Mouse (Mus musculus) embryonic stem cell, embryonic (primary cell): ENCODE data around the gene Slc43a1.
"Not testable (repeated sequence)": the region's sequence is repeated elsewhere in the genome, so short reads cannot be mapped to it uniquely, and the experiment has no call there.

Experiments used
- CTCF ChIA-PET, 4 experiments: fragments of 300-600 bp in 2 of 4; fragments of 350-600 bp in 2 of 4; sonication (Branson Sonifier 250); formaldehyde crosslinking; loops; one replicate each; lab custom pipeline; 2022; ENCODE audit warnings: inconsistent platforms in 2 of 4; lab: Charles Lee
- POLR2A ChIA-PET, 4 experiments: fragments of 300-600 bp in 2 of 4; fragments of 350-600 bp in 2 of 4; sonication (Branson Sonifier 250); formaldehyde crosslinking; loops; one replicate each; lab custom pipeline; 2022; ENCODE audit warnings: antibody characterized with exemption in 4 of 4, inconsistent platforms in 1 of 4; lab: Charles Lee

The Slc43a1 gene

DNA sequence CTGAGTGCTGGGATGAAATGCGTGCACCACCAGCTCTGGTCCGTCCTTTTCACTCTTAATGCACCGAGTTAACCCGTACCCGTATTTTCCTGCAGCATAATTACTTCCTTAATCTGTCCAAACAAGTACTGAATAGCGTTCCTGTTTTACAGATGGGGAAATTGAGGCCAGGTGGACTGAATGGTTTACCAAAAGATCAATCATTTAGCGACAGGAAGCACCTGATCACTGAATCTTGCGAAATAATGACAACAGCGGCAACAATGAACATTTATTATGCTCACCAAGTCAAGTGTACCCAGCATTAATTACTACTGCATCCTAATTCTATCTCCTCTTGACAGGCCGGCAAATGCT is at the start of gene Slc43a1:
TSS of gene Slc43a1 (plus strand) at position 258 of the 357 bp plus-strand sequence.
- ChIA-PET CTCF (interaction anchor here (0.6 to 3.8 kb wide), 16 partner anchors 12 to 98 kb away, joined by 3 to 37 read pairs (median 6); partner anchors contain the start of gene Timm10 (in 1 of the 4)), POLR2A (interaction anchor here (0.7 to 5.9 kb wide), 62 partner anchors 9 to 363 kb away, joined by 3 to 128 read pairs (median 6); partner anchors contain the start of genes Gm19426 (in 3 of the 4), P2rx3 (in 2 of the 4), Serping1 (in 2 of the 4) and Smtnl1 (in 2 of the 4))

DNA sequence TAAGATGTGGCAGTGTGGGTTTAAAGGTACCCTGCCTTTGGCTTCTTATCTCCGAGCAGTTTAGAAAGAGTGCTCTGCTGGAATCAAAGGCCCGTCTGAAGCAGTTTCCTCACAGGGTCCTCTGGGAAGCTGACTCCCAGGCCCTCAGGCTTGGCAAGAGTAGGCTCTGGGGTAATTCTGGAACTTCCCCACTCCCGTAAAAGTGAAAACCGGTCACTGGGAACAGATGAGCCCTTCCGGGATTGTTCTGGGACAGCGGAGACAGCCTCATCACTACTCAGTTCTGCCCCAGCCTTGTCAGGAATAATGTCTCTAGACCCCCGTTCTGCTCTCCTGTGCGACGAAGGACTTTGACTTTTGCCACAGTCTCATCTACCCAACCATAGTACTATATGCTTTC is 48.2 kb upstream of the Slc43a1 start:
- POLR2A ChIA-PET: interaction anchor here in 2 of 4 experiments (0.6 to 14.9 kb wide), 8 partner anchors 8 to 52 kb away, joined by 3 to 156 read pairs (median 4); partner anchors contain the start of genes Gm19426 (in 1 of the 2), Serping1 (in 1 of the 2), Ube2l6 (in 1 of the 2) and Ypel4 (in 1 of the 2)

DNA sequence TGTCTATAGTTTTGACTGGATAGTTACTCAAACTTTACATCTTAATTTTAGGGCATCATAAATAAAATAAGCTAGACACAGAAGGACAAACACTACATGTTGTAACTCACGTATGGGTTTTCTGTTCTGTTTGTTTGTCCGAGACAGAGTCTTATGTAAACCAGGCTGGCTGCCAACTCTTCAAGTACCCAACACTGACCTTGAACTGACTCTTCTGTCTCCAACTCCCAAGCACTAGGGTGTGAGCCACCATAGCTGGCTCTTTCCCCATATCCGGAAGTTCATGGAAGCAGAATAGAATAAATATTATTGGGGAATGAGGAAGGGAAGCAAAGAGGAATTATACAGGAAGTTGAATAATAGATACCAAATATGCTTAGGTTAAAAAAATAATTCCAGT is 46.1 kb upstream of the Slc43a1 start:
- POLR2A ChIA-PET: interaction anchor here in 1 of 4 experiments (14.9 kb wide), 1 partner anchor 54 kb away, joined by 156 read pairs; the partner anchor contains the start of genes Gm19426 and Ypel4
- CTCF ChIA-PET: no interaction called here

More for the DNA sequence above, 48.2 kb upstream of the Slc43a1 start:
- CTCF ChIA-PET: interaction anchor here in 2 of 4 experiments (0.9 to 1.1 kb wide), 3 partner anchors 8 to 42 kb away, joined by 3 to 5 read pairs (median 3); partner anchors contain the start of gene Ube2l6 (in 2 of the 2)

DNA sequence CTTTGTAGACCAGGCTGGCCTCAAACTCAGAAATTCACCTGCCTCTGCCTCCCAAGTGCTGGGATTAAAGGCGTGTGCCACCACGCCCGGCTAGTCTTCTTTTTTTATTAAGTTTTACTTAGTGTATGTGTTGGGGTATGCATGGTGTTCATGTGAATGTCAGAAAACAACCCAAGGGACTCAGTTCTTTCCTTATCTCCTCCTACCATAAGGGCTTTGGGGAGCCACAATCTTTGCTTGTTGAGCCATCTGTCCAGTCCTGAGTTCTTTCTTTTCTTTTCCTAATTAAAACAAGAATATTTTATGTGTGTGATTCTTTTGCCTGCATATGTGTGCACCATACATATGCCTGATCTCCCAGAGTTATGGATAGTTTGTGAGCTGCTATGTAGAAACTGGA is 45.5 kb upstream of the Slc43a1 start:
- CTCF ChIA-PET: no interaction called here

DNA sequence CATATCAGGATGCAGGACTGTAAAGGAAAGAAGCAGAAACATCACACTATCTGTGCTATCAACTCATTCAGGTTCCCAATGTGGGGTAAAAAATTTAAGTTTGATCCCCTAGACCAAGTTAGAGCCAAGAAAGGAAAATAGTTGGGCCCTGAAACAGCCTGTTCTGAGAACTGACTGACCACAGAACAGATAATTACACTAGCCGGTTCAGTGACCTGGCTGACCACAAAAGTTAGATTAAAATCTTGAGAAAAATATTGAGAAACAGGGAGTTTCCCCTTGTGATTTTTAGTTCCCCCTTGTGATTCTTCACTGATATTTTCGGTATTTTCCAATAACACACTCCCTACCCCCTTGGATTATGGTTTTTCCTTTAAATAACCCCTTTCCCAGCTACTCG is 44.8 kb upstream of the Slc43a1 start:
- CTCF ChIA-PET: no interaction called here
- POLR2A ChIA-PET: interaction anchor here in 2 of 4 experiments (0.6 to 14.9 kb wide), 2 partner anchors 19 to 55 kb away, joined by 8 to 156 read pairs; partner anchors contain the start of genes Gm19426 (in 1 of the 2) and Ypel4 (in 1 of the 2)

More for the DNA sequence above, 45.5 kb upstream of the Slc43a1 start:
- POLR2A ChIA-PET: interaction anchor here in 2 of 4 experiments (0.6 to 14.9 kb wide), 2 partner anchors 18 to 55 kb away, joined by 8 to 156 read pairs; partner anchors contain the start of genes Gm19426 (in 1 of the 2) and Ypel4 (in 1 of the 2)

DNA sequence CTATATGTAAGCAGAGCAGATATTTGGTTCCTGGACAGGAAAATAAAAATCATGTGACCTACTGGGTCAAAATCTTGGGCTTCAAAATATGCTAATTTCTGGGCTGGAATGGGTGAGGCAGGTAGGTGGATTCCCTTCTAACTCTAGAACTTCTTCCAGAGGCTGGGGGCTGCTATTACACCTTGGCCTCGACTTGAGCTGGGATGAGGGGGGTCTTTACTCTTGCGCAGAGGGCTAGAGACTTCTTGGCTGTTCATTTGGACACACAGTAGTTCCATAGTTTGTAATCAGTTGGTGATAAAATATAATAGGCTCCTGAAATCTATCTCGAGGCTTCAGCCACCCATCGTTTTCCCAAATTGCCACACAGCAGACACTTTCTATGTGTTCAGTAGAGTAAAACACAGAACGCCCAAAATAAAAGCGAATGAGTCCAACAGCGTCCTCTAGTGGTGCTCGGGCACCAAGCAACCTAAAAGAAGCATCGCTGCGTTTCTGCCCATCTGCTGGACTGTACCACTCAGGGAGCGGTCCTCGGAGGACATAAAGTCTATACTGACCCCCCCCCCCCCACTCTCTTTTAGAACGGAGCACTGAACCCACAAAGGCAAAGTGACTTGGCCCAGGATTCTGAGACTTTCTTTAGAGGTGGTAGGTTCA is 40.7 kb upstream of the Slc43a1 start:
- ChIA-PET POLR2A (interaction anchor here (0.6 to 17.7 kb wide), 57 partner anchors 8 to 321 kb away, joined by 3 to 679 read pairs (median 4); partner anchors contain the start of genes Clp1 (in 2 of the 4), Gm19426 (in 2 of the 4), Serping1 (in 2 of the 4) and Selenoh (in 1 of the 4)), CTCF (interaction anchor here (0.5 to 3.4 kb wide), 83 partner anchors 8 to 346 kb away, joined by 3 to 70 read pairs (median 5); partner anchors contain the start of genes Serping1 (in 2 of the 4), Gm19426 (in 1 of the 4) and Smtnl1 (in 1 of the 4))

DNA sequence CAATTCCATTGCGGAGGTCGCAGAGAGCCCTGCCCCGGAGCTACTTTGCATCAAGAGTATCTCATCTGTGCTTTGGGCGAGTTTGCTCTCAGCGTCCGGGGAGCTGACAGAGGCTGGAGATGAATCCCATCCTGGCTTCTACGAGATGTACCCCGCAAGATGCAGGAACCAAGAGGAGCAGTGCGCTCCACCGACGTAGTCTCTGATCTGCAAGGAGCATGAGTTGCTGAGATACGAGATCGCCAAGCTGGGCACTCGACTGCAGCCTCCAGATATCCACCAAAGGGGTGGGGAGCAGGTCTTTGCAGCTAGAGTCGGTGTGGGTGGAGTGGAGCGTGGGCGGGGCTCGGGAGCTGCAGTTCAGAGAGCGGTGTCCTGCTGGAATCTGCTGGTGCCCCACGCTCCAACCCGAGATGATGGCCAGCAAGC is 40.1 kb upstream of the Slc43a1 start, which contains the start of gene Ube2l6:
TSS of gene Ube2l6 (plus strand) at position 336 of the 429 bp plus-strand sequence.
- ChIA-PET CTCF (interaction anchor here (0.5 to 3.4 kb wide), 87 partner anchors 8 to 1104 kb away, joined by 3 to 70 read pairs (median 5); partner anchors contain the start of genes Serping1 (in 2 of the 4), Clp1 (in 1 of the 4), Gm19426 (in 1 of the 4) and Smtnl1 (in 1 of the 4)), POLR2A (interaction anchor here (0.6 to 17.7 kb wide), 59 partner anchors 9 to 249 kb away, joined by 3 to 679 read pairs (median 4); partner anchors contain the start of genes Clp1 (in 2 of the 4), Gm19426 (in 2 of the 4), Serping1 (in 2 of the 4) and Gm28635 (in 1 of the 4))

DNA sequence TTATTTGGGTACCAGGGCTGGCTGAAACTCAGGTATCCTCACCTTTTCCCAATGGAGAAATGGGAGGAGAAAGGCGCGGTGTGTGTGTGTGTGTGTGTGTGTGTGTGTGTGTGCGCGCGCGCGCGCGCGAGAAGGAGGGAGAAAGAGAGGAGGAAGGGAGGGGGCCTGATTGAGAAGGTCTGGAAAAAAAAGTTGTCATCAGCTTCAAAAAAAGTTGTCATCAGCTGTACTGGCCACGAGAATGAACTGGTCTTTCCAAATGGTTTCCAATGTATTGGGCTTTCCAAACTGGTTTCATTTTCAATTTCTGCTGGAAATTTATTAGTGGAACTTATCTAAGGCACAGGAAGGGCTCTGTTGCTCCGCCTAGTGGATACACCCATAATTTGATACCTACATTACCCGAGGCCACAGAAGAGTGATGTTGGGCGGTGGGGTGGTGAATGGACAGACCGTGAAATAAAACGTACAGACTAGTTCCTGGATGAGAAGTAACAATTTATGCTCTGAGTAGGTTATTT is 39.5 kb upstream of the Slc43a1 start:
- CTCF ChIA-PET: interaction anchor here (0.6 to 3.4 kb wide), 61 partner anchors 9 to 1105 kb away, joined by 3 to 70 read pairs (median 5); partner anchors contain the start of genes Serping1 (in 2 of the 4), Clp1 (in 1 of the 4), Gm19426 (in 1 of the 4) and Smtnl1 (in 1 of the 4)
- POLR2A ChIA-PET: interaction anchor here (0.5 to 17.7 kb wide), 54 partner anchors 9 to 252 kb away, joined by 3 to 679 read pairs (median 5); partner anchors contain the start of genes Clp1 (in 2 of the 4), Gm19426 (in 2 of the 4), Serping1 (in 2 of the 4) and Gm28635 (in 1 of the 4)

DNA sequence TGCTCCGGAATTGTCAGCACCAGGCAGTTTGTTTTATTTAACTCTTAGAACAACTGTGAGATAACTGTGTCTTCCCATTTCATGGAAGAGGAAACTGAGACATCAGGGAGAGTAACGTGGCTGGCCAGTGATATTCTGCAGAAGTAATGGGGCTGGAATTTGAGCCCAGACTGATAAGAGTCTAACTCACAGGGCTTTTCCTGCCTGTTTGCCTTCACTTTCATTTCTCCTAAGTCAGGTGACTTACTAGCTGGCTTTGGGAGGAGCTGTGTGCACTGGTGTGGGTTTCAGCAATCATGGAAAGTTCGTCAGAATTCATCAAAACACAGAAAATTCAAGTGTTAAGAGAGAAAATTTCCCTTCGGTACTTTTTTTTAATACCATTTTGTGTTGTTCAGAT is 38.3 kb upstream of the Slc43a1 start:
- ChIA-PET CTCF (no interaction called here), POLR2A (interaction anchor here in 3 of 4 experiments (0.5 to 17.7 kb wide), 5 partner anchors 9 to 194 kb away, joined by 4 to 679 read pairs (median 63); partner anchors contain the start of genes Gm19426 (in 2 of the 3) and Ypel4 (in 1 of the 3))

DNA sequence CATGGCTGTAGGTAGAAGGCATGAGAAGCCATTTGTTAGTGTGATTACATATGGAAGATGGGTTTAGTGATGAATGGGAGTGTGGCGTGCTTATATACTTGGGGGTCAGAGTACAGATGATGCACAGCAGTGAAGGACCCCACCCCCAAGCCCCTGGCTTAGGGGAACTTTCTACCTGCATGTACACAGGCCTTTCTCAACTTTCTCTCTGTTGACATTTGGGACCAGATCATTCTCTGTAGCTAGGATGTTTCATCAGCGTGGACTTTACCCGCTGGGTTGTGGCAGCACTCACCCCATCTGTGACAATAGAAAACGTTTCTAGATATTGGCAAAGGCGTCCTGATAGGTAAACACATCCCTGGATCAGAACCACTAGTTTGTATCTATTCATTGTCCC is 37.4 kb upstream of the Slc43a1 start:
- POLR2A ChIA-PET: interaction anchor here in 2 of 4 experiments (4.5 to 17.7 kb wide), 4 partner anchors 8 to 61 kb away, joined by 63 to 679 read pairs (median 191); partner anchors contain the start of genes Gm19426 (in 2 of the 2), Serping1 (in 1 of the 2) and Ypel4 (in 1 of the 2)
- CTCF ChIA-PET: not testable (repeated sequence)

DNA sequence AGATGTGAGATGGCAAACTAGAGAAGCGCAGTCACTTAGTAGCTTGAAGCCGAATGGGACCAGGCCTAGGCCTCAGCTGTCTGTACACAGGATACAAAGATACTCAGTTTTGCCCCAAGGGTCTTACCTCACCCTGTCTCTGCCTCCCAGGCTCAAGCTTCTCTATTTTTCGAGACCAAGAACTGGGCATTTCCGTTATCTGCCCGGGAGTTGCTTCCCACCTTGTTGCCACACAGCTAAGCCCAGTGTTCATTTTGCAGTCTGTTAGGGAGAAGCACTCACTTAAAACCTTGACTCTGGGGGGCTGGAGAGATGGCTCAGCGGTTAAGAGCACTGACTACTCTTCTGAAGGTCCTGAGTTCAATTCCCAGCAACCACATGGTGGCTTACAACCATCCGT is 34.7 kb upstream of the Slc43a1 start:
- CTCF ChIA-PET: interaction anchor here in 3 of 4 experiments (0.6 to 2.9 kb wide), 15 partner anchors 8 to 85 kb away, joined by 3 to 13 read pairs (median 3); partner anchors contain the start of gene Smtnl1 (in 1 of the 3)
- POLR2A ChIA-PET: interaction anchor here (0.7 to 17.7 kb wide), 37 partner anchors 9 to 243 kb away, joined by 3 to 679 read pairs (median 5); partner anchors contain the start of genes Clp1 (in 2 of the 4), Gm19426 (in 2 of the 4), Serping1 (in 2 of the 4) and Slc43a1 (in 2 of the 4)

DNA sequence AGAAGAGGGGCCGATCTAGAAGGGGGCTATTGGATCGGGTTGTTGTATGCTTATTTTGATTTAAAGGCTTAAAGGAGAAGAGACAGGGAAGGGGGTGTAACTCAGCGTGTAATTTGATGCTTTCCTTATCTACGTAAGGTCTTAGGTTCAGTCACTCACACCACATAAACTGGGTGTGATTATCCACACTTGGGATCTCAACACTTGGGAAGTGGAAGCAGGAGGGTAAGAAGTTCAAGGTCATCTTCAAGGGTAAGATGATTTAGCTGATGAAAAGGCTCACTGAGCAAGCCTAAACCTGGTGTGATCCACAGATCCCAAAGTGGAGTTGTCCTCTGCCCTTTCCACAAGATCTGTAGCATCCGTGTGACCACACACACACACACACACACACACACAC is 32.1 kb upstream of the Slc43a1 start:
- CTCF ChIA-PET: interaction anchor here in 1 of 4 experiments (0.5 to 1.4 kb wide), 3 partner anchors 66 to 84 kb away, joined by 3 to 4 read pairs (median 3); no protein-coding TSS in a partner anchor
- POLR2A ChIA-PET: interaction anchor here (0.6 to 17.7 kb wide), 31 partner anchors 8 to 228 kb away, joined by 3 to 679 read pairs (median 8); partner anchors contain the start of genes Gm19426 (in 3 of the 4), Selenoh (in 2 of the 4), Serping1 (in 2 of the 4) and Slc43a1 (in 2 of the 4)

DNA sequence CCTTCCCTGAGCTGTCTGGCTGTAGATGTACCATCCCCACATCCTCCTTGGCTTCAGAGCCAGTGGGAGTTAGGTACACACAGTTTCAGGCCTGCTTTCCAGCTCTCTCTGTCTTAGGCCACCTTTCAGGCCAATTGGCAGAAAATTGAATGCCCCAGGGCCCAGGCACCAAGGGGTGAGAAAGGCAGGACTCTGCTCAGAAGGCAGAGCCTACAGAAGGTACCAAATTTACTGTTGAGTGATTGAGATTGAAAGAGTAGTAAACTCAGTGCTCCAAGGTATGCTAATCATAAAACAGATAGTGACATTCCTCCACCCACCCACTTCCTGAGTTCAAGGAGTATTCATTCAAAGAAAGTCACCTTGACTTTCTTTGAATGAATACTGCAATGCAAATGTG is 29.3 kb upstream of the Slc43a1 start:
- ChIA-PET CTCF (interaction anchor here in 3 of 4 experiments (0.5 to 2.6 kb wide), 4 partner anchors 11 to 350 kb away, joined by 3 to 13 read pairs (median 8); partner anchors contain the start of gene Ube2l6 (in 2 of the 3)), POLR2A (interaction anchor here (0.7 to 17.7 kb wide), 40 partner anchors 7 to 290 kb away, joined by 3 to 679 read pairs (median 4); partner anchors contain the start of genes Slc43a1 (in 3 of the 4), Gm19426 (in 2 of the 4), Serping1 (in 2 of the 4) and Smtnl1 (in 2 of the 4))

DNA sequence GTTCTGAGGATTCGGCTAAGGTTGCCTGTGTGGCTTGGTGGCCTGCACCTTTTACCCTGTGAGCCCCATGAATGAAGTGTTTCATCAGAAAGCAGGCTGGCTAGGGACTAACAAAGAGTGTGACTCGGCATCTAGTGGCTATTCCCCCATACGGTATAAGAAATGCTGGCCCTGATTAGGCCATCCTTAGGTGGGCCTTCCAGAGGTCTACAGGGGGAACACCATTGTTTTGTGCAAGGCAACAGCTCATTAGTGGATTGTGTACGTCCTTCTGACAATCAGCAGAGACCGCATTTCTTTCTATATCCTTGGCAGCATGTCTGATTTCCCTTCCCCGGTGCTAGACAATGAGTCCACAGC is 28.1 kb upstream of the Slc43a1 start:
- CTCF ChIA-PET: interaction anchor here in 3 of 4 experiments (0.6 to 3.4 kb wide), 9 partner anchors 12 to 237 kb away, joined by 3 to 22 read pairs (median 6); partner anchors contain the start of genes Ube2l6 (in 3 of the 3) and Tnks1bp1 (in 1 of the 3)

DNA sequence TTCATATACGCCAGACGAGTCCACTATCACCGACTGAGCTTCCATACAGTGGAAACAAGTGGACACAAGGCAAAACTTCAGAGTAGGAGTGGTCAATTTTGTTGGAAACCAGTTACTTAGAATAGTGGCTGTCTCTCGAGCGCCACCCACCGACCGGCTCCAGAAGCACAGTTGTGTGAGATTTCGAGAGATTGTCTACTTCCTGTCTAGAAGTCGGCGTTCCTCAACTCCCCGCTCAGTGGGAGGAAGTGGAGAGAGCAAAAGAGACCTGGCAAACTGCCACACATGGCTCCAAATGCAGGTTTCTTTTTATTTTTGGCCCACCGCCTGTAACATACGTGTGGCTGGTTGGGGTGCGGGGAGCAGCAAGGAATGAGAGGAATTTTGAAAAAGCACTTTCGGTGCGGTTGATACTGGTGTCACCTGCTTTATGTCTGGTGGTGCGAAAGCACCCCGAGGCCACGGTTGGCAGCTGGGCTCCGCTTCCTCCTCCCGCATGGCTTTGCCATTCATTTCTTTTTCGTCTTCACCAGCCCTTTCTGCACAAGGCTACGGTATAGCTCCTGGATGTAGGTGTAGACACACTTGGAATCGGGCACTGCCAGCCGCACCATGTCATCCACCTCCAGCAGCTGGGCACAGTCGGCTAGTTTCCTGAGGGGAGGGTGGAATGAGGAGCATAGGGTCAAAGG is 27.6 kb upstream of the Slc43a1 start:
- POLR2A ChIA-PET: interaction anchor here (0.6 to 17.7 kb wide), 48 partner anchors 10 to 352 kb away, joined by 3 to 679 read pairs (median 4); partner anchors contain the start of genes Slc43a1 (in 3 of the 4), Smtnl1 (in 3 of the 4), Ube2l6 (in 3 of the 4) and Gm19426 (in 2 of the 4)
- CTCF ChIA-PET: interaction anchor here in 3 of 4 experiments (0.8 to 3.4 kb wide), 8 partner anchors 13 to 71 kb away, joined by 3 to 22 read pairs (median 8); partner anchors contain the start of gene Ube2l6 (in 3 of the 3)

More for the DNA sequence above, 28.1 kb upstream of the Slc43a1 start:
- POLR2A ChIA-PET: interaction anchor here (0.6 to 17.7 kb wide), 49 partner anchors 10 to 351 kb away, joined by 3 to 679 read pairs (median 4); partner anchors contain the start of genes Slc43a1 (in 4 of the 4), Smtnl1 (in 3 of the 4), Ube2l6 (in 3 of the 4) and Gm19426 (in 2 of the 4)
